Mouse (Mus musculus): Measurements from ENCODE around the gene Arhgap20.

DNA sequence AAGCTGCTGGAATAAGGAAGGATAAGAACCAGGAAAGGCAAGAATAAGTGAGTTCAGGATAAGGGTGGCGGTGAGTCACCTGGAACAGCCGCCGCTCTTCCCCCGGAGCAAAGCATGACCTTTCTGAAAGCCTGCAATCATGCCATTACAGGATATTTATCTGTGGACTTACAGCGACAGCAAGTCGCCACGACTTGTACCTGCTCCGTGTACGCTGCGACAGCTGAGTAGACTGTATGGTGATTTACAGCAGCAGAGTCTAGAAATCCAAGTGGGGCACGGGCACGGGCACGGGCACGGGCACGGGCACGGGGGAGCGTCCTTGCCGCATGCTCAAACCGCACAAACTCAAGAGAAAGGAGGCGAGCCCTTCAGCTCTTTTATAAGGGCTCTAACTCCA is 110.4 kb downstream of the Arhgap20 start:
- TF ChIP-seq POLR2AphosphoS2 (IDR thresholded peaks at IDR 0.05; ENCODE audit: low read depth, low read length) (no peak), TBP (conservative IDR thresholded peaks at IDR 0.05; ENCODE audit: low read depth, low read length) (no peak), SIN3A (IDR thresholded peaks at IDR 0.05; ENCODE audit: low read length) (no peak), E2F4 (IDR thresholded peaks at IDR 0.05; ENCODE audit: insufficient replicate concordance, low read depth, low read length) (no peak), CTCF (conservative IDR thresholded peaks at IDR 0.05 in 1 of 2, IDR thresholded peaks at IDR 0.05 in 1 of 2; ENCODE audit: low read depth in 2 of 2, low read length in 2 of 2) (no peak), MAFK (IDR thresholded peaks at IDR 0.05; ENCODE audit: insufficient replicate concordance, low read length) (no peak), MXI1 (IDR thresholded peaks at IDR 0.05; ENCODE audit: low read depth, low read length) (no peak), RCOR1 (conservative IDR thresholded peaks at IDR 0.05; ENCODE audit: low read depth, low read length) (no peak), NRF1 (IDR thresholded peaks at IDR 0.05; ENCODE audit: low read depth, low read length) (no peak), EP300 (IDR thresholded peaks at IDR 0.05; ENCODE audit: low read length) (no peak), CHD2 (IDR thresholded peaks at IDR 0.05; ENCODE audit: low read length) (no peak)

Measured in CH12.LX (cell line).